Mouse (Mus musculus): Measurements from ENCODE around the gene Isoc2a.

GRCm38 (mm10) chr7:4921824-4922482 lies 45.0 kb downstream of the Isoc2a start, which contains the start of gene Nat14:
- TF ChIP-seq CTCF (conservative IDR thresholded peaks at IDR 0.05; ENCODE audit: low read length): no peak
- no peak for TF ChIP-seq POU5F1 (IDR thresholded peaks at IDR 0.05; ENCODE audit: borderline replicate concordance, low read length)
